Mouse (Mus musculus): ENCODE results near the gene Taf3.

DNA sequence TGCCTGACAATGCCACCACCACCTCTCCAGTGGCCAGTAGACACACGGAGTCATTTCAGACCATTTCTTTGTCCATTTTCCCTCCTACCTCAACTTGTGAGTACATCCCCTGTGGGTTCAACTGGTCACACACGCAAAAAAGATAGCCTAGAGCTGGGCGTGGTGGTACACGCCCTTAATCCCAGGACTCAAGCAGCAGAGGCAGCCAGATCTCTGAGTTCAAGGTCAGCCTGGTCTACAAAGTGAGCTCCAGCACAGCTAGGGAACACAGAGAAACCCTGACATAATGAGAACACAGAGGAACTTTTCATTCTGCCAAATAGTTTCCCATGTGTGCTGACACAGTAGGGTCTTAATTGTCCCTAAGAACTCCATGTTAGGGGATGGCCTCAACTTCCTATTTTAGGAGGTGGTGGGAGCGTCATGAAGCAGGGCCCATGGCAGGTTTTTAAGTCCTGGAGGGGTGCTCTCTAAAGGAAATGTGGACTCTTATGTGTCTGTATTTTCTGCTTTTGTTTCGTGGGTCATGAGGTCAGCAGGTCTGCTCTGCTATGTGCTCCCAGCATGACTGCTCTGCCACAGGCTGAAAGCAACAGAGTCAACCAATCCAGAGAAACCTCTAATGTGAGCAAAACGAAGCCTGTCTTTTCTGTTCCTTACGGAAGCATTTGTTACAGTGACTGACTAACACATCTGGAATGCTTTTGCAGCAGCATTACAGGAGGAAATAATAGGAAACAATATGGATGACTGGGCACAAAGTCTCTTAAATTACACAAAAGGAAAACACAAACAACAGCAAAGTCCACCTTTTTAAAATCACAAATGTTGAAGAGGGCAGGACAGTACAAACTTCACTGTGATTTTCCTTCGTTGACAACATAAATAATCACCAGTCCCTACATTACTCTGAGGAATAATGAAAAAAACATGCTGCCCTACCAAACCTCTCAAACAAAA lies 92.5 kb downstream of the Taf3 start:
- no peak for TF ChIP-seq GATA1 (IDR thresholded peaks at IDR 0.05; ENCODE audit: borderline replicate concordance, low read length)
- no peak for TF ChIP-seq CTCF (IDR thresholded peaks at IDR 0.05; ENCODE audit: low read depth, low read length)
- TF ChIP-seq TAL1 (conservative IDR thresholded peaks at IDR 0.05; ENCODE audit: low read depth, low read length) = no peak
- TF ChIP-seq POLR2AphosphoS5 (IDR thresholded peaks at IDR 0.05; ENCODE audit: insufficient replicate concordance, low read depth, low read length) = no peak
- TF ChIP-seq GATA2 (IDR thresholded peaks at IDR 0.05; ENCODE audit: borderline replicate concordance, low read depth, low read length) = no peak

Measured in G1E (cell line).